Mouse (Mus musculus): ENCODE data around the gene Atxn10. TPM values are rescaled to one million over a fixed set of nuclear protein-coding genes. Genes with fewer than 3 reads are reported as not detected.

The Atxn10 gene
- polyA plus RNA-seq, 1 experiment, result 274 TPM

DNA sequence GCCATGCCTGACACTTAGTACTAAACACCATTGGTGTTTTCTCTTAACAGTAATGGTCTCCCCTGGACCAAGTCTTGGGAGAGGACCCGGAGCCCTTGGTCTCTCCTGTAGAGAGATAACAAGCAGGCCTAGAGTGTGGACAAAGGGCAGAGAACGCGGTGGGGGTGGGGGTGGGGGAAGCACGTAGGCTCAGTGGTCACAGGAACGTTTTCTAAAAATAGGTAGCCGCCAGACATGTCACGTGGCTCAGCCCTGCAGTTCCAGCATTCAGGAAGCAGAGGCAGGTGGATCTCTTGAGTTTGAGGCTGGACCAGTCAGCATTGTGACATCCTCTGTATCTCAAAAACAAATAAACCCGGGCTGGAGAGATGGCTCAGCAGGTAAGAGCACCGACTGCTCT, 1.2 kb downstream of the Atxn10 start:
- peaks cover 3% of the 10 kb centered on the region for H3K4me1 ChIP-seq (ENCODE audit: control insufficient read depth, insufficient read depth, low read length)
- H3K4me3 ChIP-seq (replicated peaks; ENCODE audit: insufficient read depth, low read depth, low read length), result peak overlapping the region; percentile 60
- peak in 1 of 2 experiments; percentile 33 for DNase-seq
- no peak for TF ChIP-seq POLR2A (IDR thresholded peaks at IDR 0.05; ENCODE audit: borderline replicate concordance, insufficient read depth, low read length)
- no peak for TF ChIP-seq CTCF (IDR thresholded peaks at IDR 0.05; ENCODE audit: borderline replicate concordance, insufficient read depth, low read depth, low read length)
- no peaks in the 10 kb centered on the region for H3K27me3 ChIP-seq (ENCODE audit: control insufficient read depth, insufficient read depth, low read length)
- H3K27ac ChIP-seq (ENCODE audit: insufficient read depth, low read length), result peak overlapping the region; percentile 86
- 20% methylated on average over 9 of the region's 9 CpGs for WGBS

GRCm38 (mm10) chr15:85337979-85338378, 1.9 kb downstream of the Atxn10 start:
- WGBS, result 30% methylated on average over 5 of the region's 5 CpGs
- Histone ChIP-seq H3K4me3 (replicated peaks; ENCODE audit: insufficient read depth, low read depth, low read length) (peak overlapping the region; percentile 44), H3K27me3 (ENCODE audit: control insufficient read depth, insufficient read depth, low read length) (no peaks in the 10 kb centered on the region), H3K27ac (ENCODE audit: insufficient read depth, low read length) (peak overlapping the region; percentile 77; the same call in 1 of the 2 replicates), H3K4me1 (ENCODE audit: control insufficient read depth, insufficient read depth, low read length) (peaks cover 4% of the 10 kb centered on the region)
- no peak for TF ChIP-seq CTCF (IDR thresholded peaks at IDR 0.05; ENCODE audit: borderline replicate concordance, insufficient read depth, low read depth, low read length)
- TF ChIP-seq POLR2A (IDR thresholded peaks at IDR 0.05; ENCODE audit: borderline replicate concordance, insufficient read depth, low read length), result no peak
- peak in 1 of 2 experiments; percentile 63 for DNase-seq

GRCm38 (mm10) chr15:85342246-85342645, 6.2 kb downstream of the Atxn10 start:
- WGBS, result 97% methylated on average over 2 of the region's 2 CpGs
- no peak for DNase-seq
- no peak for TF ChIP-seq CTCF (IDR thresholded peaks at IDR 0.05; ENCODE audit: borderline replicate concordance, insufficient read depth, low read depth, low read length)
- TF ChIP-seq POLR2A (IDR thresholded peaks at IDR 0.05; ENCODE audit: borderline replicate concordance, insufficient read depth, low read length), result no peak
- Histone ChIP-seq H3K4me1 (ENCODE audit: control insufficient read depth, insufficient read depth, low read length) (peaks cover 7% of the 10 kb centered on the region), H3K27ac (ENCODE audit: insufficient read depth, low read length) (no peak overlapping the region), H3K4me3 (replicated peaks; ENCODE audit: insufficient read depth, low read depth, low read length) (no peak overlapping the region), H3K27me3 (ENCODE audit: control insufficient read depth, insufficient read depth, low read length) (no peaks in the 10 kb centered on the region)

DNA sequence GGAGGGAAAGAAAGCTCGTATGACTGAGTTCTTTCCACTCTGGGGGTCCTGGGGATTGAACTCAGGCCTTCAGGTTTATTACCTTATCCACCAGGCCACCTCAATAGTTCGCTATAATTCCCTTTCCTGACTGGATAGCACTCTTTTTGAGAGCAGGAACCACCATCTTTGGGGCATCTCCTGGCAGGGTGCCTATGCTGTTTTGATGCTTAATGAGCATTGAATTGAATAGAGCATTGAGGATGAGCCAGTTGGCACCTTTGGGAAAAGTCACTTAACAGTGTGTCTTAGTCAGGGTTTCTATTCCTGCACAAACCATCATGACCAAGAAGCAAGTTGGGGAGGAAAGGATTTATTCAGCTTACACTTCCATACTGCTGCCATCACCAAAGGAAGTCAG, 8.6 kb downstream of the Atxn10 start:
- Histone ChIP-seq H3K4me3 (replicated peaks; ENCODE audit: insufficient read depth, low read depth, low read length) (no peak overlapping the region), H3K4me1 (ENCODE audit: control insufficient read depth, insufficient read depth, low read length) (peaks cover 8% of the 10 kb centered on the region), H3K27me3 (ENCODE audit: control insufficient read depth, insufficient read depth, low read length) (no peaks in the 10 kb centered on the region), H3K27ac (ENCODE audit: insufficient read depth, low read length) (no peak overlapping the region)
- WGBS, result 51% methylated on average over 2 of the region's 2 CpGs
- TF ChIP-seq CTCF (IDR thresholded peaks at IDR 0.05; ENCODE audit: borderline replicate concordance, insufficient read depth, low read depth, low read length) (no peak), POLR2A (IDR thresholded peaks at IDR 0.05; ENCODE audit: borderline replicate concordance, insufficient read depth, low read length) (no peak)
- peak in 1 of 2 experiments; percentile 46 for DNase-seq

DNA sequence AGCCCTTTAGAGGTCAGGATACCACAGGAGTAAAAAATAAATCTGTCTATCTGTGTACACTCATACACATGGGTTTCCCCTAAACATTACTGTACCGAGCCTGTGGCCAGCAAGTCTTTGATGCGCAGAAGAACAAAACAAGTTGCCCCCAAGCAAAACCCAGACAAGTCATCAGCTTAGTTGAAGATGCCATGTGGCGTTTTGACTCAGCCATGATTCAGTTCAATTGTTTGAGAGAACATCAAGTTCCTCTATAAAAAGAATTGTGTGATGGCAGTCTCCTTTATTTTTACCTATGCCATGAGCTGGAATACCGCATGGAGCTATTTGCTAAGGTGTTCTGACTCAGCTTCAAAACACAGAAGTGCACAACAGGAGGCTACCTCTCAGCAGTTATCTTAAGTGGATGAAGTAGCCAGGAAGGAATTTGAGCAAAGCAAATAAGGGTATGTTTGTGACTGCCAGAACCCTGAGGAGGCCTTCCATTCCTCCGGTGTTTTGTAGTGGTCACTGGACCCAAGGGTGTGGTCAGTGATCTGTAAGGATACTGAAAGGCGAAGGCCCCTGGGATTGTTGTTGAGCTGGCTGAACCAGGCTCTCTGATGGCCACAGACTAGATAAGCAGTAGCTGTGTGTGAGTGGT, 11.1 kb downstream of the Atxn10 start:
- TF ChIP-seq POLR2A (IDR thresholded peaks at IDR 0.05; ENCODE audit: borderline replicate concordance, insufficient read depth, low read length), result no peak
- no peak for TF ChIP-seq CTCF (IDR thresholded peaks at IDR 0.05; ENCODE audit: borderline replicate concordance, insufficient read depth, low read depth, low read length)
- DNase-seq, result peak in 1 of 2 experiments; percentile 24
- H3K27ac ChIP-seq (ENCODE audit: insufficient read depth, low read length), result 0 out of 2 replicates have a peak overlapping the region, but pooled peaks have one; percentile 26
- WGBS, result 50% methylated on average over 6 of the region's 6 CpGs
- H3K4me1 ChIP-seq (ENCODE audit: control insufficient read depth, insufficient read depth, low read length), result peaks cover 17% of the 10 kb centered on the region
- H3K4me3 ChIP-seq (replicated peaks; ENCODE audit: insufficient read depth, low read depth, low read length), result no peak overlapping the region
- H3K27me3 ChIP-seq (ENCODE audit: control insufficient read depth, insufficient read depth, low read length), result no peaks in the 10 kb centered on the region

DNA sequence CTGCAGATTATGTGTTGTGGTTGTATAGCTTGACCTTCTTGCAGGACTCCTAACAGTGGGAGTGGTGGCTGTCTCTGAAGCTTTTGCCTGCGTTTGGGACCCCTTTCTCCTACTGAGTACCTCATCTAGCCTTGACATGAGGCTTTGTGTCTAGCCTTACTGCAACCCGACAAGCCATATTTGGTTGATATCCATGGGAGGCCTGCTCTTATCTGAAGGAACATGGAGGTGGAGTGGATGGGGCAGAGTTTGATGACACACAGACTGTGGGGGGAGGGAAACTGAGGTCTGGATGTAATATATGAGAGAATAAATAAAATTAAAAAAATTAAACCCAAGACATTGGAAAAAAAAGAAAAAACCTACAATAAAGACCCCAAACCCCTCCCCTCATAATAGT, 14.1 kb downstream of the Atxn10 start:
- no peak for DNase-seq
- no peaks in the 10 kb centered on the region for H3K27me3 ChIP-seq (ENCODE audit: control insufficient read depth, insufficient read depth, low read length)
- no peak for TF ChIP-seq CTCF (IDR thresholded peaks at IDR 0.05; ENCODE audit: borderline replicate concordance, insufficient read depth, low read depth, low read length)
- TF ChIP-seq POLR2A (IDR thresholded peaks at IDR 0.05; ENCODE audit: borderline replicate concordance, insufficient read depth, low read length), result no peak
- WGBS, result 73% methylated on average over 2 of the region's 2 CpGs
- no peak overlapping the region for H3K4me3 ChIP-seq (replicated peaks; ENCODE audit: insufficient read depth, low read depth, low read length)
- peaks cover 17% of the 10 kb centered on the region for H3K4me1 ChIP-seq (ENCODE audit: control insufficient read depth, insufficient read depth, low read length)
- H3K27ac ChIP-seq (ENCODE audit: insufficient read depth, low read length), result no peak overlapping the region

- no peak for DNase-seq
- H3K4me3 ChIP-seq (replicated peaks; ENCODE audit: insufficient read depth, low read depth, low read length), result no peak overlapping the region
- no peak overlapping the region for H3K27ac ChIP-seq (ENCODE audit: insufficient read depth, low read length)
- 86% methylated on average over 9 of the region's 9 CpGs for WGBS
- H3K27me3 ChIP-seq (ENCODE audit: control insufficient read depth, insufficient read depth, low read length), result no peaks in the 10 kb centered on the region
- peaks cover 16% of the 10 kb centered on the region for H3K4me1 ChIP-seq (ENCODE audit: control insufficient read depth, insufficient read depth, low read length)
- no peak for TF ChIP-seq CTCF (IDR thresholded peaks at IDR 0.05; ENCODE audit: borderline replicate concordance, insufficient read depth, low read depth, low read length)
- no peak for TF ChIP-seq POLR2A (IDR thresholded peaks at IDR 0.05; ENCODE audit: borderline replicate concordance, insufficient read depth, low read length)
Observed at GRCm38 (mm10) chr15:85354060-85354459, 18.0 kb downstream of the Atxn10 start.

DNA sequence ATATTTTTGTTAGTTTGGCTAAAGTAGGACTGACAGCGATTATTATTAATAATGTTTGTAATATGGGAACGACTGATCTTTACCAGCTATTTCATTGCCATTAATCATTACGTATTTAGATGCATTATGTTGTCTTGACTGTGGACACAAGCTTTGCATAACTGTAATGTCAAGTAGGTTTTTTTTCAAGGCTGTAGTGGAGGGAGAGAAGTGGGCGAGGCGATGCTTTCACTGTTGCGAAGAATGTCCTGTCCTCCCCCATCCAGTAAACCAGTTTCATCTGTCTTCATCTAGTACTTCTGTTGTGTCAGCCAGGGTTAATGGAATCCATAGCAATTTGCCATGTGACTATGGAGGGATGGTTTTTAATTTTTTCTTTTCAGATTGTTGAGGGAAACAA, 20.1 kb downstream of the Atxn10 start:
- H3K4me3 ChIP-seq (replicated peaks; ENCODE audit: insufficient read depth, low read depth, low read length), result no peak overlapping the region
- no peak for DNase-seq
- no peak overlapping the region for H3K27ac ChIP-seq (ENCODE audit: insufficient read depth, low read length)
- WGBS, result 90% methylated on average over 6 of the region's 6 CpGs
- no peaks in the 10 kb centered on the region for H3K27me3 ChIP-seq (ENCODE audit: control insufficient read depth, insufficient read depth, low read length)
- H3K4me1 ChIP-seq (ENCODE audit: control insufficient read depth, insufficient read depth, low read length), result peaks cover 16% of the 10 kb centered on the region
- TF ChIP-seq CTCF (IDR thresholded peaks at IDR 0.05; ENCODE audit: borderline replicate concordance, insufficient read depth, low read depth, low read length) (no peak), POLR2A (IDR thresholded peaks at IDR 0.05; ENCODE audit: borderline replicate concordance, insufficient read depth, low read length) (no peak)

All from cerebellum, adult 2 months (tissue).